Comparison of ENCODE assay signal across 8 mouse cellular contexts in genomic region chr19:4477345-4478189, GRCm38 (mm10). TPM values are rescaled to one million over a fixed set of nuclear protein-coding genes. Genes with fewer than 3 reads are reported as not detected.
DNase-seq lines count a peak whose midpoint lies in the region; ATAC-seq lines count a peak whose summit lies in the region.

Gene Syt12 (minus strand): TSS chr19:4477447.

- no peak for ATAC-seq in forebrain, embryonic 16.5 days
- no peak for ATAC-seq in hindbrain, embryonic 16.5 days
- no peak for ATAC-seq in limb, embryonic 12.5 days (ENCODE audit: insufficient number of reproducible peaks, insufficient read depth, low FRiP score, low TSS enrichment, low read depth)
- peak; percentile 39 for ATAC-seq in midbrain, embryonic 15.5 days (replicated peaks)

- peak within 1 kb of the TSS; percentile 59 for H3K9ac ChIP-seq in forebrain, embryonic 16.5 days (replicated peaks; ENCODE audit: low read depth, low read length)
- peak within 1 kb of the TSS; percentile 75 for H3K9ac ChIP-seq in hindbrain, embryonic 16.5 days (ENCODE audit: low read depth, low read length)
- peak within 1 kb of the TSS; percentile 59 for H3K9ac ChIP-seq in limb, embryonic 12.5 days (replicated peaks)
- peak within 1 kb of the TSS; percentile 53 for H3K9ac ChIP-seq in midbrain, embryonic 15.5 days

- peak within 1 kb of the TSS; percentile 89 for H3K4me2 ChIP-seq in forebrain, embryonic 16.5 days (ENCODE audit: low read length)
- H3K4me2 ChIP-seq in hindbrain, embryonic 16.5 days (ENCODE audit: low read length) = peak within 1 kb of the TSS; percentile 98
- H3K4me2 ChIP-seq in limb, embryonic 12.5 days = peak within 1 kb of the TSS; percentile 96
- H3K4me2 ChIP-seq in midbrain, embryonic 15.5 days = peak within 1 kb of the TSS; percentile 99

- DNase-seq in left cerebral cortex, adult 18-20 months (ENCODE audit: low spot score in 2 of 2) = peak; percentile 57 to 65
- DNase-seq in left cerebral cortex, adult 11 months (ENCODE audit: low spot score) = no peak
- DNase-seq in c-Kit-positive CD71-positive TER-119-positive erythroid progenitor cells, embryonic 14.5 days (ENCODE audit: low spot score) = peak; percentile 55
- DNase-seq in embryo, embryonic 10 days (ENCODE audit: low spot score) = no peak

- H3K27me3 ChIP-seq in forebrain, embryonic 16.5 days (replicated peaks; ENCODE audit: control insufficient read depth, insufficient read depth, low read length) = peaks cover 19% of the 10 kb centered on the region
- peaks cover 11% of the 10 kb centered on the region for H3K27me3 ChIP-seq in hindbrain, embryonic 16.5 days (replicated peaks; ENCODE audit: control insufficient read depth, insufficient read depth, low read length)
- H3K27me3 ChIP-seq in limb, embryonic 12.5 days = peaks cover 68% of the 10 kb centered on the region
- peaks cover 31% of the 10 kb centered on the region for H3K27me3 ChIP-seq in midbrain, embryonic 15.5 days (replicated peaks)

- H3K4me1 ChIP-seq in forebrain, embryonic 16.5 days (replicated peaks; ENCODE audit: control insufficient read depth, insufficient read depth, low read length) = peaks cover 6% of the 10 kb centered on the region
- peaks cover 9% of the 10 kb centered on the region for H3K4me1 ChIP-seq in hindbrain, embryonic 16.5 days (ENCODE audit: control insufficient read depth, insufficient read depth, low read depth, low read length)
- H3K4me1 ChIP-seq in limb, embryonic 12.5 days (replicated peaks) = peaks cover 9% of the 10 kb centered on the region
- peaks cover 13% of the 10 kb centered on the region for H3K4me1 ChIP-seq in midbrain, embryonic 15.5 days

- no peaks in the 10 kb centered on the region for H3K36me3 ChIP-seq in forebrain, embryonic 16.5 days (ENCODE audit: control insufficient read depth, insufficient read depth)
- H3K36me3 ChIP-seq in hindbrain, embryonic 16.5 days (ENCODE audit: control insufficient read depth, insufficient read depth, low read length) = no peaks in the 10 kb centered on the region
- H3K36me3 ChIP-seq in limb, embryonic 12.5 days = no peaks in the 10 kb centered on the region
- H3K36me3 ChIP-seq in midbrain, embryonic 15.5 days (replicated peaks) = no peaks in the 10 kb centered on the region

- WGBS in forebrain, embryonic 16.5 days = 31% methylated on average over 21 of the region's 21 CpGs
- 34% methylated on average over 21 of the region's 21 CpGs for WGBS in hindbrain, embryonic 16.5 days
- WGBS in limb, embryonic 12.5 days = 33% methylated on average over 21 of the region's 21 CpGs
- 37% methylated on average over 21 of the region's 21 CpGs for WGBS in midbrain, embryonic 15.5 days

- peak within 1 kb of the TSS; percentile 49 for H3K4me3 ChIP-seq in forebrain, embryonic 16.5 days (replicated peaks; ENCODE audit: low read length)
- H3K4me3 ChIP-seq in hindbrain, embryonic 16.5 days (ENCODE audit: low read length) = peak within 1 kb of the TSS; percentile 67
- peak within 1 kb of the TSS; percentile 58 for H3K4me3 ChIP-seq in limb, embryonic 12.5 days (replicated peaks)
- H3K4me3 ChIP-seq in midbrain, embryonic 15.5 days = peak within 1 kb of the TSS; percentile 58

- no peaks in the 10 kb centered on the region for H3K9me3 ChIP-seq in forebrain, embryonic 16.5 days (ENCODE audit: control insufficient read depth, low read length)
- no peaks in the 10 kb centered on the region for H3K9me3 ChIP-seq in hindbrain, embryonic 16.5 days (ENCODE audit: control insufficient read depth, low read length)
- H3K9me3 ChIP-seq in limb, embryonic 12.5 days = no peaks in the 10 kb centered on the region
- no peaks in the 10 kb centered on the region for H3K9me3 ChIP-seq in midbrain, embryonic 15.5 days

- H3K27ac ChIP-seq in forebrain, embryonic 16.5 days (ENCODE audit: low read length) = no peak within 1 kb of the TSS
- H3K27ac ChIP-seq in hindbrain, embryonic 16.5 days (ENCODE audit: low read depth, low read length) = peak within 1 kb of the TSS; percentile 68
- H3K27ac ChIP-seq in limb, embryonic 12.5 days = no peak within 1 kb of the TSS
- H3K27ac ChIP-seq in midbrain, embryonic 15.5 days = 0 out of 2 replicates have a peak within 1 kb of the TSS, but pooled peaks have one; percentile 17

RNA-seq across cellular contexts. Expression of gene Syt12, which starts in this region (rescaled TPM):
- total RNA-seq in left cerebral cortex, adult 18-20 months (2021) = 10 to 100 TPM; 38.2 to 55.8 TPM
- polyA plus RNA-seq in forebrain, embryonic 16.5 days (2015; fragmentation: Nextera tagmentation; extraction: Ambion mirVana) = 1.8 and 2.2 TPM in 2 replicates
- 8.4 and 9.0 TPM in 2 replicates for polyA plus RNA-seq in hindbrain, embryonic 16.5 days (2015; fragmentation: Nextera tagmentation; extraction: Ambion mirVana)
- 0.63 and 0.88 TPM in 2 replicates for polyA plus RNA-seq in limb, embryonic 12.5 days (2016; fragmentation: Nextera tagmentation; extraction: Ambion mirVana)
- polyA plus RNA-seq in midbrain, embryonic 15.5 days (2015; fragmentation: Nextera tagmentation; extraction: Ambion mirVana) = 3.6 and 4.3 TPM in 2 replicates

Comparison
In these comparisons a context has a peak if more than half of its experiments do, and no peak if none do; other contexts are left out.
1. DNase-seq: peak in left cerebral cortex, adult 18-20 months (2 of 2) and c-Kit-positive CD71-positive TER-119-positive erythroid progenitor cells, embryonic 14.5 days (single experiment); none in left cerebral cortex, adult 11 months (single experiment) and embryo, embryonic 10 days (single experiment).
2. H3K27ac ChIP-seq: peak in hindbrain, embryonic 16.5 days (single experiment) and midbrain, embryonic 15.5 days (single experiment); none in forebrain, embryonic 16.5 days (single experiment) and limb, embryonic 12.5 days (single experiment).
3. Peak in every context shown above with its lines, with median percentiles within 50 percentile points of each other: H3K4me2 ChIP-seq, H3K4me3 ChIP-seq and H3K9ac ChIP-seq.